Mouse (Mus musculus): ENCODE measurements around the gene Lrriq1.

Lrriq1 gene

DNA sequence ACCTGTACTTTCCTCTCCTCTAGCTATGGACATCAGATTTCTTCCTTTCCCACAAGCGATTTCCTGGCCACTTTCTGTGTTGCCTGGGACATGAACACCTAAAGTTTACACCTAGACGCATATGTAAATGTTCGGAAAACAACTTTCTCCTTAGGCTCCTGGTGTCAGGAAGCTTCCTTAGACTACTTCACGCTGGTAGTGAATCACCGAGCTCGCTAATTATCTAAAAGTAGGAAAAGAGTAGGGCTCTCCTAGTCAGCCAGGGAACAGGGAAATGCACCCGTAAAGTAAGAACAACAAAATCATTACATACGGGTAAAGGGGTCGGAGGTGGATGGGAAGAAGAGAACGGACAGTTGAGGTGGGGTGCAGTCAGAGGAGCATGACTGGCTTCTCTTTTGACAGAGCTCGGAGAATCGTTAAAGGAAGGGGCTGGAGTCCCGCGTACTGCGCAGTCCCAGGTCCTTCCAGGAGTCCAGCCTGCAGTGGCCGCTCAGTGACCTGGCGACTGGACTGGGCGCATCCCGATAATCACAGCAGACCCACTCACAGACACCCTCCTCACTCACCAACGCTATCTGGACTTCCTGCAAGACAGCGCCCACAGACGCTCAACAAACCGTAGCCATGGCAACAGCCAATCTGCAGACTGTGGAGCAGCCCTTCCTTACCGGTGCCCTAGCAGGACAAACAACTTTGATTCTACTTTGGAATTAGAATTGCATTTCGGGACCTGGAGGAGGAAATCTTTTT lies at the start of gene Lrriq1:
Gene Lrriq1 (minus strand): TSS at position 616 of the 753 bp plus-strand sequence.
- DNase-seq (ENCODE audit: low spot score) = peak; percentile 77

DNA sequence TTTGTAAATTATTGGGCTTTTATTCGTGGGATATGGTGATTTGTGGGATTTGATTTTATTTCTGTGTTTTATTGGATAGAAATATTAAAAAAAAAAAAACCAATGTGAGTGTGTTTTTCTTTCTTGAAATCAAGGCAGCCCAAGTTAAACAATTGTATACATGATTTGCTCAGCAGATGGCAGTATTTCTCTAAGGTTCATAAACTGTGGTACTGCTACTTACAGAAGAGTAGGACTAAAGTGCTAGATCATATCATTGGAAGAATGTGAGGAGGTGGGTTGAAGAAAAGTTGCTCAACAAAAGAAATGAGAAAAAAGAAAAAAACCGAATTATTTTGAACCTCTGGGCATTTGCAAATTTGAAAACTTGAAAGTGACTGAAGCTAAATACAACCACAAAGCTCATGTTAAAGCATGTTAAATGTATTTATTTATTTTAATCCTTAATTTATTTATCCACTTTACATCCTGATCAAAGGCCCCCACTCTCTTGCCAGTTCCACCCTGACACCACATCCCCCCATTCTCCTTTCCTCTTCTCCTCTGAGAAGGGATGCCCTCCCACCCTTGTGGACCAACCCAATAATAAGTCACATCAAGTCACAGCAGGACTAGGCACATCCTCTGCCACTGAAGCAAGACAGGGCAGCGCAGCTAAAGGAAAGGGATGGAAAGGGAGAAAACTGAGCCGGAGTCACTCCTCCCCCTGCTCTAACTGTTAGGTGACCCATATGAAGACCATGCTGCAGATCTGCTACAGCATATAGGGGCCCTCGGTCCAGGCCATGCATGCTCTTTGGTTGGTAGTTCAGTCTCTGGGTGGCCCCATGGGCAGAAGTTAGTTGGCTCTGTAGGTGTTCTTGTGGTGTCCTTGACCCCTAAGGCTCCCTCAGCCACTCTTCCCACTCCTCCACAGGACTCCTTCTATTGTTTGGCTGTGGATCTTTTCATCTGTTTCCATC lies 18.0 kb upstream of the Lrriq1 start:
- DNase-seq (ENCODE audit: low spot score) = no peak

GRCm38 (mm10) chr10:103236460-103236772 lies 294 bp upstream of the Lrriq1 start:
- no peak for DNase-seq (ENCODE audit: low spot score)

GRCm38 (mm10) chr10:103226646-103227045 lies 9.5 kb downstream of the Lrriq1 start:
- no peak for DNase-seq (ENCODE audit: low spot score)

- no peak for DNase-seq (ENCODE audit: low spot score)
Observed at GRCm38 (mm10) chr10:103194655-103195328, 41.3 kb downstream of the Lrriq1 start.

GRCm38 (mm10) chr10:103145769-103146379 lies 90.2 kb downstream of the Lrriq1 start:
- no peak for DNase-seq (ENCODE audit: low spot score)

DNA sequence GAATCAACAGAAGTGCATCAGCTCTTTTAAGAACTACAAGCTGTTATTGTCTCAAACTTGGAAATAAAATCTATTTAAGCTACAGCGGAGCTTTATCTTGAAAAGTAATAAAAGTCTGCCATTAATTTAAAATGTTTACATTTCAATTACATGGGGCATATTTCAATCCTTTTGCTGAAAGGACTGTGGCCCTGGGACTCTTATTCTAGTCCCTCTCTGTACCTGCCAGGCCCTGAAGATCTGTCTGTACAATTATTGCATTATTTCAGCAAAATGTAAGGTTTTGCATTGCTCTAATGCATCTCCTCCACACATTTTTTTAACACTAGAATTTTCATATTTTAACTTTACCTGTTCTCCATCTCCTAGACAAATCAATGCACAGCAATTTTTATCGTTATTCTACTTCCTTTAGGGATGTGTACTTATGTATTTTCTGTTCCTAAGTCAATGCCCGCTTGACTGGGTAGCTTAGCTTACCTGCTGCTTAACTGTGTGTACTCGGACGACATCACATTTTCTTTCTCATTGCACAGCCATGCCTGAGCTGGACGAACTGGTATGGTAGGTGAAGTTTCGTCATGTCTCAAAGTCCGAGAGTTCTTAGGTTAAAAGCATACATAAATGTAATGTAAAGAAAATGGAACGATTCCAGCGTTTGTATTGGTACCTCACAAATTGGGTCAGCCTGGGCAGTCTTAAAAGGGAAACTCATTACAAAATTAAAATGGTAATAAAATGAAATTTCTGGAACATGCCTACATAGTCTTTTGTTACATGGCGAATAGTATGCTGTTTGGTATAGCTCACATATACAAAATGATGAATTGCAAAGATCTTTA lies 91.0 kb downstream of the Lrriq1 start:
- no peak for DNase-seq (ENCODE audit: low spot score)

DNA sequence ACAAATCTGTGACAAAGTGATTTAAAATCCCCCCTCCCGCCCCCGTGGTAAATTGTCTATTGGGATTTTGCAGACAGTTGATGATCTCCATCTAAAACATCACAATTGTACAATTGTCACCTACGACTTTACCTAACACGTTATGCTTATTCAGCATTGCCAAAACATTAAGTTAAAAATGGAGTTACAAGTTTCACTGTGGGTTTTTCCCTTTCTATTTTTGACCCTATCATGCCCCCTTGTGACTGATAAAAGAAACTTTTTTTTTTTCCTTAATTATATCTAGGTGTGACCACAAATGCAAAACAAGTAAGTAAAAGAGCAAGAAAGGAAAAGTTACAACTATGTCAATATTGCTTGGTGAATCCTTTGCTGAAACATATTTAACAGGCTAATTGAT lies 93.6 kb downstream of the Lrriq1 start:
- no peak for DNase-seq (ENCODE audit: low spot score)

GRCm38 (mm10) chr10:103141532-103141931 lies 94.6 kb downstream of the Lrriq1 start:
- no peak for DNase-seq (ENCODE audit: low spot score)

GRCm38 (mm10) chr10:103140609-103141008 lies 95.5 kb downstream of the Lrriq1 start:
- no peak for DNase-seq (ENCODE audit: low spot score)

DNA sequence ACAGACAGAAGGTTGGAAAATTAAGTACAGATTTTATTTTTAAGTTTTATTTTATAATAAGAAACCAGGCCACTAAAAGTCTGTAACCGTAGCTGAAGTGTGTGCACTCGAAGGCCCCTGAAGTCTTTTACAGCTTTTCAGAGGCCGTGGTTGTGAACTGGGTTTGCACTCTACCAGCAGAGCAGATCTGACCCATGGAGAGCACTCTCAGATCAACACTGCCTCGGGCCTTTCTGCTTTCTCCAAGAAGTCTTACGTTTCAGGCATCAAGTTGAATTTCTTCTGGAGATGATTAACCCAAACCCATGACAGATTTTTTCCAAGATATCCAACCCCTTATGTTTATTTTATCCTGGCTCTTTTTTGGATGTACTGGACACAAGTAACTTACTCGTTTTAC lies 121.5 kb downstream of the Lrriq1 start:
- DNase-seq (ENCODE audit: low spot score) = no peak

DNA sequence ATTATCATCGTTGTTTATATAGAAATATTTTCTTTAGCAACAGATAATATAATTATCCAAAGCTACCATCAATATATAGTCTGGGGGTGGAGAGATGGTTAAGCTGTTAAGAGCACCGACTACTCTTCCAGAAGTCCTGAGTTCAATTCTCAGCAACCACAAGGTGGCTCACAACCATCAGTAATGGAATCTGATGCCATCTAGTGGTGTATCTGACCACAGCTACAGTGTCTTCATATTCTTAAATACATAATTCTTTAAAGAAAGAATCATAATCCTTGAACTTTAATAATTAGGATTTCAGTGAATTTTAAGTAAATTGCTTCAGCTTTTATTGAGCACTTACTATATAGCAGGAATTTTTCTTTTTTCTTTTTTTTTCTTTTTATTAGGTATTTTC lies 128.0 kb downstream of the Lrriq1 start:
- no peak for DNase-seq (ENCODE audit: low spot score)

DNA sequence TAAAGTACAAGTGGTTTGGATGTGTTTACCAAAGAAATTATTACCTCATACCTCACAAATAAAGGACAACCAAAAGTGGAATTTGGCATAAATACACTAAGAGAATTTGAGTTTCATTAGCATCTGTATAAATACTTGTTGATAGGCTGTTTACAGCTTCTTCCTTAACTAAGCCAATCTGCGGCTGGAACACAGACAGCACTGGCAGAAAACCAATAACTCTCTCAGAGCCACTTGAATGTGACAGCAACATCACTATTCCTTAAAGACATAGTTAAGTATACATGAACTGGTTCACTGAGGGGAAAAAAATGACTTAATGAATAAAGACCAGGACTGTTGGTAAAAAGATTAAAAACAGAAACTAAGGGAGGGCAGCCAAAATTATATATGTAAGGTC lies 150.0 kb downstream of the Lrriq1 start:
- DNase-seq (ENCODE audit: low spot score) = no peak

DNA sequence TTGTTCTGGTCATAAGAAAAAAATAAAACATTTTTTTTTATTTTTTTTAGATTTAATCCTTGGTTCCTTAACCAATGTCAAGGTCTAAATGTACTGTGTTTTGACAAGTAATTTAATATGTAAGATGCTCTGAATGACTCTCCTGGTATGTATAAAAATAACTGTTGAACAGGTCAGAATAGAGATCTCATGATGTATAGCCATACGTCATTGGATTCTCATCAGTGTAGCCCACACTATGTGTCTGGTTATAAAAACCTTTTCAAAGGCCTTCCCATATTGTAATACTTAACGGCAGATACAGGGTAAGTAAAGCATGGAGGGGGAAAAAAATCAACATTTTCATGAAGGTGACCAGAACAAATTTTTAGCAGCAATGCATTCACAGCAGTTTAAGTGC lies 186.5 kb downstream of the Lrriq1 start:
- no peak for DNase-seq (ENCODE audit: low spot score)

DNA sequence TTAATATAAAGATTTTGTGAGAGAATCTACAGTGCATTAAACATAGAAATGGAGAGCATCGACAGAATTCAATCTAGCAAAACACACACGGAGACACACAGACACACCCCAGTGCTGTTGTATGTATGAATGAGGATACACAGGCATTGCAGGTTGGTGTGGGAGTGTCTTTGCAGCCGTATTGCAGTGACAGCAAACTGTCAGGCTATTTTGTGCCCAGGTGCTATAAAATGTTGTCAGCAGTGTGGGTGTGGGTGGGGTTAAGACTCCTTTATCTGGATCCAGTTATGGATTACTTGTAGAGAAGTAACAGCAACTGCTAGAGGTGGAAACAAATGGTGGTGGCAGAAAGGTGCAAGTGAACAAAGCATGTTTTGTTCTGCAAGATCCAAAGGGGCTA lies 189.5 kb downstream of the Lrriq1 start:
- no peak for DNase-seq (ENCODE audit: low spot score)

GRCm38 (mm10) chr10:103045019-103045418 lies 191.1 kb downstream of the Lrriq1 start:
- no peak for DNase-seq (ENCODE audit: low spot score)

GRCm38 (mm10) chr10:103035002-103035640 lies 201.0 kb downstream of the Lrriq1 start:
- DNase-seq (ENCODE audit: low spot score) = no peak

GRCm38 (mm10) chr10:103030931-103031330 lies 205.2 kb downstream of the Lrriq1 start:
- DNase-seq (ENCODE audit: low spot score) = no peak

GRCm38 (mm10) chr10:103029730-103030490 lies 206.2 kb downstream of the Lrriq1 start, which contains the start of gene Alx1:
Gene Alx1, minus strand, starts transcription at chr10:103030215.
- DNase-seq (ENCODE audit: low spot score) = no peak
